Mouse (Mus musculus): Measurements from ENCODE around the gene Rab20.

DNA sequence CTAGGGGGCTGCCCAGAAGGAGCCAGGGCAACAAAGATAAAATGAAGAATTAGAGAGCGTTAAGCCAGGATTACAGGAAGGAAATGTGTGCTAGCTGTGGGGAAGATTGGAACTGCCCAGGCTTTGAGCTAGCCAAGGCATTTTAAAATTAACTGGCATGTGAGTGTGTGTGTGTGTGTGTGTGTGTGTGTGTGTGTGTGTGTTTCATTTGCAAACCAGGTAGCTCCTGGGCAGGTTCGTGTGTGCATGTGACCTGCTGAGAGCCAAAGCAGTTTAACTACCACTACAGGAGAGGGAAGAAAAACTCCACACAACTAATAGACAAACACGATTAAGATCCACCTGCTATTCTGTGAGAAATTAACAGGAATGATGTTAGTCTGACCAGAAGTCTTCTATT lies 44.8 kb upstream of the Rab20 start:
- TF ChIP-seq CTCF (IDR thresholded peaks at IDR 0.05; ENCODE audit: control insufficient read depth, insufficient read depth, insufficient read length) = no peak
- no peak for TF ChIP-seq MYOD1 (IDR thresholded peaks at IDR 0.05; ENCODE audit: control insufficient read depth, insufficient read length, low read depth)
- TF ChIP-seq FOSL1 (IDR thresholded peaks at IDR 0.05; ENCODE audit: insufficient read depth, low read length, poor library complexity, severe bottlenecking) = no peak
